Mouse (Mus musculus) G1E (cell line): ENCODE measurements around the gene Cdkl2. TPM values are rescaled to one million over a fixed set of nuclear protein-coding genes. Genes with fewer than 3 reads are reported as not detected.
A peak's percentile ranks its signal among the peaks of the same experiment; 100 is the strongest.

Experiments used
- ATAC-seq: 2 replicates; pipeline ENCODE4 v1.8.0; 2016; ENCODE audit warnings: mild to moderate bottlenecking; ENCODE audit not compliant: insufficient number of reproducible peaks, poor library complexity, low FRiP score, severe bottlenecking; ENCODE audit errors: extremely low read depth
- DNase-seq: peaks from one replicate; pipeline ENCODE4 v3.0.0; 2012; ENCODE audit warnings: low spot score
- H3K27me3 ChIP-seq: 2 replicates; pipeline ENCODE4 v1.6.1; 2012; ENCODE audit warnings: mild to moderate bottlenecking, low read length, inconsistent platforms; ENCODE audit not compliant: insufficient read depth
- H3K36me3 ChIP-seq: replicated peaks from 2 replicates; pipeline ENCODE3; 2012; ENCODE audit warnings: mild to moderate bottlenecking, inconsistent platforms
- H3K4me1 ChIP-seq: 2 replicates; pipeline ENCODE4 v1.6.1; 2012; ENCODE audit warnings: low read depth, low read length, inconsistent platforms, mixed read lengths; ENCODE audit not compliant: insufficient read depth
- H3K4me3 ChIP-seq: 2 replicates; pipeline ENCODE4 v1.5.1; 2012; ENCODE audit warnings: low read depth, mild to moderate bottlenecking, inconsistent platforms, low read length, moderate library complexity, mixed read lengths
- H3K9me3 ChIP-seq: replicated peaks from 2 replicates; pipeline ENCODE4 v1.6.1; 2012; ENCODE audit warnings: inconsistent platforms
- CTCF ChIP-seq: IDR thresholded peaks from 2 replicates; pipeline ENCODE4 v1.5.1; 2012; ENCODE audit warnings: low read depth, low read length, inconsistent platforms, mixed read lengths
- GATA1 ChIP-seq: IDR thresholded peaks from 2 replicates; pipeline ENCODE4 v1.6.1; 2012; ENCODE audit warnings: borderline replicate concordance, low read length, inconsistent platforms, mixed read lengths
- GATA2 ChIP-seq: IDR thresholded peaks from 2 replicates; pipeline ENCODE4 v1.6.1; 2012; ENCODE audit warnings: low read depth, low read length, inconsistent platforms, borderline replicate concordance
- POLR2AphosphoS5 ChIP-seq: IDR thresholded peaks from 2 replicates; pipeline ENCODE4 v1.6.1; 2012; ENCODE audit warnings: low read depth, low read length, inconsistent platforms; ENCODE audit not compliant: insufficient replicate concordance
- TAL1 ChIP-seq: conservative IDR thresholded peaks from 2 replicates; pipeline ENCODE4 v1.6.1; 2012; ENCODE audit warnings: low read depth, low read length, inconsistent platforms, mixed read lengths
- polyA plus RNA-seq: library from polyadenylated mRNA; stranded (reverse); fragments of >175 nt; gene quantifications from 2 replicates; pipeline ENCODE4 v1.2.3, GENCODE M21; 2012
- total RNA-seq, 2 experiments: library from RNA; stranded (forward) in 1 of 2; stranded (reverse) in 1 of 2; fragments of 200-1000 nt in 1 of 2; fragments of >200 nt in 1 of 2; fragmentation: Nextera tagmentation in 1 of 2; gene quantifications; 2 replicates each; pipeline ENCODE4 v1.2.3; 2014 to 2017

Gene Cdkl2
- total and polyA plus RNA-seq, 3 experiments = 0.02 to 4.3 (median 1.4) TPM

- no peaks in the 10 kb centered on the region for H3K9me3 ChIP-seq
- peak; percentile 59 for ATAC-seq
- H3K36me3 ChIP-seq = peaks cover 31% of the 10 kb centered on the region
- DNase-seq = peak; percentile 49
- H3K4me1 ChIP-seq = peaks cover 51% of the 10 kb centered on the region
- peak overlapping the region; percentile 67 for H3K4me3 ChIP-seq
- no peaks in the 10 kb centered on the region for H3K27me3 ChIP-seq
- TF ChIP-seq TAL1 (peak; percentile 82), POLR2AphosphoS5 (no peak)
These were observed 83.0 kb downstream of the Cdkl2 start for GRCm38 (mm10) chr5:91960606-91961254.

GRCm38 (mm10) chr5:91959986-91960385 lies 83.7 kb downstream of the Cdkl2 start:
- H3K9me3 ChIP-seq = no peaks in the 10 kb centered on the region
- peak overlapping the region; percentile 67; the same call in 1 of the 2 replicates for H3K4me3 ChIP-seq
- H3K36me3 ChIP-seq = peaks cover 33% of the 10 kb centered on the region
- DNase-seq = no peak
- peaks cover 51% of the 10 kb centered on the region for H3K4me1 ChIP-seq
- TF ChIP-seq GATA1 = no peak
- TF ChIP-seq POLR2AphosphoS5 = no peak
- no peaks in the 10 kb centered on the region for H3K27me3 ChIP-seq
- no peak for ATAC-seq

GRCm38 (mm10) chr5:91959096-91959495 lies 84.6 kb downstream of the Cdkl2 start:
- H3K4me3 ChIP-seq = no peak overlapping the region
- H3K36me3 ChIP-seq = peaks cover 37% of the 10 kb centered on the region
- H3K4me1 ChIP-seq = peaks cover 48% of the 10 kb centered on the region
- ATAC-seq = no peak
- no peak for DNase-seq
- H3K9me3 ChIP-seq = no peaks in the 10 kb centered on the region
- no peaks in the 10 kb centered on the region for H3K27me3 ChIP-seq
- TF ChIP-seq CTCF (no peak), POLR2AphosphoS5 (no peak), GATA1 (no peak), TAL1 (no peak), GATA2 (no peak)

GRCm38 (mm10) chr5:91956991-91957760 lies 86.5 kb downstream of the Cdkl2 start:
- ATAC-seq = no peak
- Histone ChIP-seq H3K27me3 (no peaks in the 10 kb centered on the region), H3K4me1 (peaks cover 42% of the 10 kb centered on the region), H3K4me3 (no peak overlapping the region; the same call in 1 of the 2 replicates), H3K9me3 (no peaks in the 10 kb centered on the region), H3K36me3 (peaks cover 55% of the 10 kb centered on the region)
- TF ChIP-seq TAL1 = peak; percentile 47
- TF ChIP-seq POLR2AphosphoS5 = no peak
- DNase-seq = no peak

Other genes starting within 250 kb of the Cdkl2 start
- 51.0 and 60.9 TPM in 2 replicates for gene Rchy1, start 80.8 kb downstream of the Cdkl2 start, total RNA-seq (2014; fragmentation: Nextera tagmentation)
- gene Rchy1, start 80.8 kb downstream of the Cdkl2 start, total RNA-seq (2017) = 59.8 and 64.2 TPM in 2 replicates
- gene Rchy1, start 80.8 kb downstream of the Cdkl2 start, polyA plus RNA-seq = 11.9 and 12.6 TPM in 2 replicates
- not detected in 2 replicates for gene Odaph, start 56.4 kb downstream of the Cdkl2 start, total RNA-seq (2014; fragmentation: Nextera tagmentation)
- gene Odaph, start 56.4 kb downstream of the Cdkl2 start, total RNA-seq (2017) = 0.12 and 0.22 TPM in 2 replicates
- gene Odaph, start 56.4 kb downstream of the Cdkl2 start, polyA plus RNA-seq = not detected in 2 replicates
- 67.6 and 83.1 TPM in 2 replicates for gene G3bp2, start 39.8 kb upstream of the Cdkl2 start, total RNA-seq (2014; fragmentation: Nextera tagmentation)
- 89.8 and 101 TPM in 2 replicates for gene G3bp2, start 39.8 kb upstream of the Cdkl2 start, total RNA-seq (2017)
- gene G3bp2, start 39.8 kb upstream of the Cdkl2 start, polyA plus RNA-seq = 13.4 and 16.8 TPM in 2 replicates
- 50.5 and 52.5 TPM in 2 replicates for gene Uso1, start 94.1 kb upstream of the Cdkl2 start, total RNA-seq (2014; fragmentation: Nextera tagmentation)
- gene Uso1, start 94.1 kb upstream of the Cdkl2 start, total RNA-seq (2017) = 21.3 and 21.9 TPM in 2 replicates
- gene Uso1, start 94.1 kb upstream of the Cdkl2 start, polyA plus RNA-seq = 20.7 and 39.7 TPM in 2 replicates
- gene U90926, start 171.5 kb upstream of the Cdkl2 start, total RNA-seq (2014; fragmentation: Nextera tagmentation) = not detected in 2 replicates
- gene U90926, start 171.5 kb upstream of the Cdkl2 start, total RNA-seq (2017) = not detected in 2 replicates
- not detected in 2 replicates for gene U90926, start 171.5 kb upstream of the Cdkl2 start, polyA plus RNA-seq
- gene Ppef2, start 212.4 kb upstream of the Cdkl2 start, total RNA-seq (2014; fragmentation: Nextera tagmentation) = not detected in 2 replicates
- gene Ppef2, start 212.4 kb upstream of the Cdkl2 start, total RNA-seq (2017) = 0.05 and 0.17 TPM in 2 replicates
- gene Ppef2, start 212.4 kb upstream of the Cdkl2 start, polyA plus RNA-seq = not detected in 2 replicates
- 13.1 and 22.4 TPM in 2 replicates for gene Naaa, start 234.3 kb upstream of the Cdkl2 start, total RNA-seq (2014; fragmentation: Nextera tagmentation)
- 15.1 and 17.5 TPM in 2 replicates for gene Naaa, start 234.3 kb upstream of the Cdkl2 start, total RNA-seq (2017)
- 6.9 and 7.8 TPM in 2 replicates for gene Naaa, start 234.3 kb upstream of the Cdkl2 start, polyA plus RNA-seq